Mouse (Mus musculus): ENCODE measurements at regions not wholly inside any gene's neighbourhood (a gene's known extent, or its start where the extent isn't known, plus 50 kb on each side); places are given as distances from the start of the nearest gene placed in this dataset.

- peak; percentile 85 for DNase-seq (ENCODE audit: low spot score)
Observed at GRCm38 (mm10) chr17:22673891-22674622, 73.3 kb downstream of the Vmn2r112 start.

All from MN1 (cell line).